Comparison of ENCODE assay signal across 8 mouse cellular contexts in genomic region chr10:127196392-127196791, GRCm38 (mm10). TPM values are rescaled to one million over a fixed set of nuclear protein-coding genes. Genes with fewer than 3 reads are reported as not detected.
DNase-seq lines count a peak whose midpoint lies in the region; ATAC-seq and TF ChIP-seq lines count a peak whose summit lies in the region.

No protein-coding gene starts in this region.

- intact Hi-C loops in left cerebral cortex, postnatal 4 days (cut with DNase I) = no loop called here

- peak overlapping the region; percentile 97; the same call in 1 of the 2 replicates for H3K9ac ChIP-seq in midbrain, embryonic 11.5 days (ENCODE audit: low read length)

- peaks cover 6% of the 10 kb centered on the region for H3K4me1 ChIP-seq in cerebellum, adult 2 months (ENCODE audit: control insufficient read depth, insufficient read depth, low read length)
- H3K4me1 ChIP-seq in hindbrain, embryonic 10.5 days (replicated peaks) = peaks cover 51% of the 10 kb centered on the region
- peaks cover 17% of the 10 kb centered on the region for H3K4me1 ChIP-seq in midbrain, embryonic 11.5 days (ENCODE audit: control insufficient read depth, insufficient read depth, low read length)

- H3K27me3 ChIP-seq in cerebellum, adult 2 months (ENCODE audit: control insufficient read depth, insufficient read depth, low read length) = no peaks in the 10 kb centered on the region
- no peaks in the 10 kb centered on the region for H3K27me3 ChIP-seq in hindbrain, embryonic 10.5 days (ENCODE audit: insufficient read depth, poor library complexity, severe bottlenecking)
- H3K27me3 ChIP-seq in midbrain, embryonic 11.5 days (ENCODE audit: control insufficient read depth, insufficient read depth, low read length) = no peaks in the 10 kb centered on the region

- no peaks in the 10 kb centered on the region for H3K9me3 ChIP-seq in hindbrain, embryonic 10.5 days
- no peaks in the 10 kb centered on the region for H3K9me3 ChIP-seq in midbrain, embryonic 11.5 days (ENCODE audit: control insufficient read depth, low read length)

- no peak for TF ChIP-seq CTCF in cerebellum, adult 2 months (IDR thresholded peaks at IDR 0.05; ENCODE audit: borderline replicate concordance, insufficient read depth, low read depth, low read length)

- peak overlapping the region; percentile 78 for H3K4me2 ChIP-seq in midbrain, embryonic 11.5 days

- H3K36me3 ChIP-seq in hindbrain, embryonic 10.5 days = peaks cover 63% of the 10 kb centered on the region
- H3K36me3 ChIP-seq in midbrain, embryonic 11.5 days (ENCODE audit: control insufficient read depth, insufficient read depth, low read length) = peaks cover 6% of the 10 kb centered on the region; the same call in 1 of the 2 replicates

- no peak; the same call in 1 of the 2 replicates for TF ChIP-seq POLR2A in cerebellum, adult 2 months (IDR thresholded peaks at IDR 0.05; ENCODE audit: borderline replicate concordance, insufficient read depth, low read length)

- peak overlapping the region; percentile 99 for H3K4me3 ChIP-seq in cerebellum, adult 2 months (replicated peaks; ENCODE audit: insufficient read depth, low read depth, low read length)
- peak overlapping the region; percentile 99 for H3K4me3 ChIP-seq in hindbrain, embryonic 10.5 days
- peak overlapping the region; percentile 96 for H3K4me3 ChIP-seq in midbrain, embryonic 11.5 days (ENCODE audit: low read depth, low read length)

- no peak for DNase-seq in cerebellum, postnatal 4 days (ENCODE audit: low spot score in 2 of 2)
- peak; percentile 65 to 75 for DNase-seq in cerebellum, adult 2 months
- DNase-seq in forelimb bud, embryonic 11.5 days (ENCODE audit: low read depth, low spot score) = peak; percentile 54
- peak; percentile 60 for DNase-seq in hindbrain, embryonic 10.5 days (ENCODE audit: low spot score)
- DNase-seq in left cerebral cortex, postnatal 4 days = peak; percentile 44
- no peak for DNase-seq in midbrain, embryonic 11.5 days (ENCODE audit: low spot score, missing footprints)

- H3K27ac ChIP-seq in cerebellum, adult 2 months (ENCODE audit: insufficient read depth, low read length) = peak overlapping the region; percentile 98
- H3K27ac ChIP-seq in hindbrain, embryonic 10.5 days = peak overlapping the region; percentile 99
- no peak overlapping the region; the same call in 1 of the 2 replicates for H3K27ac ChIP-seq in midbrain, embryonic 11.5 days (ENCODE audit: low read depth, low read length)

- peak; percentile 77 for ATAC-seq in cerebellum, adult (ENCODE audit: insufficient number of reproducible peaks, low FRiP score, low TSS enrichment)
- ATAC-seq in midbrain, embryonic 11.5 days (ENCODE audit: low FRiP score) = peak; percentile 42
- ATAC-seq in CD4-positive, CD25-positive, alpha-beta regulatory T cell, adult 4 months = no peak

- WGBS in cerebellum, adult 2 months = 5% methylated on average over 5 of the region's 5 CpGs
- 6% methylated on average over 5 of the region's 5 CpGs for WGBS in hindbrain, embryonic 10.5 days
- 3% methylated on average over 5 of the region's 5 CpGs for WGBS in midbrain, embryonic 11.5 days

RNA-seq across cellular contexts. Expression of gene Dtx3, which starts 0.9 kb away (rescaled TPM):
- 321 and 339 TPM in 2 replicates for polyA plus RNA-seq in cerebellum, adult 2 months (2012; rRNA removed)
- 110 and 151 TPM in 2 replicates for polyA plus RNA-seq in hindbrain, embryonic 10.5 days (2016; fragmentation: Nextera tagmentation; extraction: Ambion mirVana)
- 100 to 1,000 TPM; 184 to 207 TPM for total RNA-seq in left cerebral cortex, postnatal 4 days (2021)
- polyA plus RNA-seq in midbrain, embryonic 11.5 days (2014; fragmentation: Nextera tagmentation; extraction: Ambion mirVana) = 130 and 138 TPM in 2 replicates
- 10 to 100 TPM; 39.4 to 42.2 TPM for polyA plus RNA-seq in CD4-positive, CD25-positive, alpha-beta regulatory T cell, adult 4 months (2017; shearing (Covaris generic))

RNA-seq across cellular contexts. Expression of gene Arhgef25, which starts 6.5 kb away (rescaled TPM):
- polyA plus RNA-seq in cerebellum, adult 2 months (2012; rRNA removed) = 105 and 117 TPM in 2 replicates
- 29.8 and 33.5 TPM in 2 replicates for polyA plus RNA-seq in hindbrain, embryonic 10.5 days (2016; fragmentation: Nextera tagmentation; extraction: Ambion mirVana)
- 10 to 100 TPM; 70.5 to 75.6 TPM for total RNA-seq in left cerebral cortex, postnatal 4 days (2021)
- polyA plus RNA-seq in midbrain, embryonic 11.5 days (2014; fragmentation: Nextera tagmentation; extraction: Ambion mirVana) = 25.8 and 28.2 TPM in 2 replicates
- under 1 TPM in 1 of 2 experiments, not detected in 1; 0.38 TPM for polyA plus RNA-seq in CD4-positive, CD25-positive, alpha-beta regulatory T cell, adult 4 months (2017; shearing (Covaris generic))

RNA-seq across cellular contexts. Expression of gene Pip4k2c, which starts 15.0 kb away (rescaled TPM):
- 58.8 and 64.1 TPM in 2 replicates for polyA plus RNA-seq in cerebellum, adult 2 months (2012; rRNA removed)
- 17.9 and 21.9 TPM in 2 replicates for polyA plus RNA-seq in hindbrain, embryonic 10.5 days (2016; fragmentation: Nextera tagmentation; extraction: Ambion mirVana)
- total RNA-seq in left cerebral cortex, postnatal 4 days (2021) = 10 to 100 TPM; 23.8 to 25.0 TPM
- polyA plus RNA-seq in midbrain, embryonic 11.5 days (2014; fragmentation: Nextera tagmentation; extraction: Ambion mirVana) = 10.3 and 11.4 TPM in 2 replicates
- 10 to 100 TPM; 24.2 to 39.3 TPM for polyA plus RNA-seq in CD4-positive, CD25-positive, alpha-beta regulatory T cell, adult 4 months (2017; shearing (Covaris generic))

RNA-seq across cellular contexts. Expression of gene Slc26a10, which starts 15.9 kb away (rescaled TPM):
- polyA plus RNA-seq in cerebellum, adult 2 months (2012; rRNA removed) = 3.1 and 3.3 TPM in 2 replicates
- 1.6 and 2.1 TPM in 2 replicates for polyA plus RNA-seq in hindbrain, embryonic 10.5 days (2016; fragmentation: Nextera tagmentation; extraction: Ambion mirVana)
- total RNA-seq in left cerebral cortex, postnatal 4 days (2021) = under 1 TPM; 0.83 to 0.88 TPM
- 0.51 and 0.58 TPM in 2 replicates for polyA plus RNA-seq in midbrain, embryonic 11.5 days (2014; fragmentation: Nextera tagmentation; extraction: Ambion mirVana)
- polyA plus RNA-seq in CD4-positive, CD25-positive, alpha-beta regulatory T cell, adult 4 months (2017; shearing (Covaris generic)) = 1 to 10 TPM; 2.6 to 2.8 TPM

RNA-seq across cellular contexts. Expression of gene B4galnt1, which starts 31.4 kb away (rescaled TPM):
- polyA plus RNA-seq in cerebellum, adult 2 months (2012; rRNA removed) = 81.9 and 83.6 TPM in 2 replicates
- polyA plus RNA-seq in hindbrain, embryonic 10.5 days (2016; fragmentation: Nextera tagmentation; extraction: Ambion mirVana) = 4.4 and 12.7 TPM in 2 replicates
- total RNA-seq in left cerebral cortex, postnatal 4 days (2021) = 100 to 1,000 TPM in 1 of 2 experiments, 10 to 100 TPM in 1; 99.8 to 109 TPM
- 8.1 and 9.4 TPM in 2 replicates for polyA plus RNA-seq in midbrain, embryonic 11.5 days (2014; fragmentation: Nextera tagmentation; extraction: Ambion mirVana)
- 100 to 1,000 TPM; 166 to 206 TPM for polyA plus RNA-seq in CD4-positive, CD25-positive, alpha-beta regulatory T cell, adult 4 months (2017; shearing (Covaris generic))

Comparison
In these comparisons a context has a peak if more than half of its experiments do, and no peak if none do; other contexts are left out.
1. DNase-seq: peak in cerebellum, adult 2 months (2 of 2), forelimb bud, embryonic 11.5 days (single experiment), hindbrain, embryonic 10.5 days (single experiment) and left cerebral cortex, postnatal 4 days (single experiment); none in cerebellum, postnatal 4 days (0 of 2) and midbrain, embryonic 11.5 days (single experiment).
2. RNA of gene Arhgef25, which starts 6.5 kb away (polyA plus RNA-seq): 105 to 117 TPM in cerebellum, adult 2 months, 29.8 to 33.5 TPM in hindbrain, embryonic 10.5 days and 25.8 to 28.2 TPM in midbrain, embryonic 11.5 days; 0.38 TPM in CD4-positive, CD25-positive, alpha-beta regulatory T cell, adult 4 months; every median in the first group is over 10 times any median in the second.
3. Peak in every context shown above with its lines, with median percentiles within 50 percentile points of each other: H3K4me3 ChIP-seq.